Mouse (Mus musculus): Measurements from ENCODE around the gene Ap5s1.

The Ap5s1 gene

GRCm38 (mm10) chr2:131186771-131187601, 19.9 kb upstream of the Ap5s1 start, which contains the start of the genes Cdc25b and Spef1:
TSS of gene Cdc25b (plus strand) at chr2:131186949.
TSS of gene Spef1 (minus strand) at chr2:131187282.
- ATAC-seq (ENCODE audit: insufficient number of reproducible peaks, low FRiP score, low TSS enrichment) = peak; percentile 84

- no peak for ATAC-seq (ENCODE audit: insufficient number of reproducible peaks, low FRiP score, low TSS enrichment)
Observed at GRCm38 (mm10) chr2:131187602-131187922, 19.3 kb upstream of the Ap5s1 start.

GRCm38 (mm10) chr2:131188311-131188710, 18.6 kb upstream of the Ap5s1 start:
- no peak for ATAC-seq (ENCODE audit: insufficient number of reproducible peaks, low FRiP score, low TSS enrichment)

- no peak for ATAC-seq (ENCODE audit: insufficient number of reproducible peaks, low FRiP score, low TSS enrichment)
Observed at GRCm38 (mm10) chr2:131189521-131190309, 17.2 kb upstream of the Ap5s1 start.

GRCm38 (mm10) chr2:131190344-131191004, 16.4 kb upstream of the Ap5s1 start:
- no peak for ATAC-seq (ENCODE audit: insufficient number of reproducible peaks, low FRiP score, low TSS enrichment)

GRCm38 (mm10) chr2:131191005-131191390, 15.9 kb upstream of the Ap5s1 start:
- no peak for ATAC-seq (ENCODE audit: insufficient number of reproducible peaks, low FRiP score, low TSS enrichment)

- no peak for ATAC-seq (ENCODE audit: insufficient number of reproducible peaks, low FRiP score, low TSS enrichment)
Observed at GRCm38 (mm10) chr2:131196606-131197316, 10.1 kb upstream of the Ap5s1 start.

- no peak for ATAC-seq (ENCODE audit: insufficient number of reproducible peaks, low FRiP score, low TSS enrichment)
Observed at GRCm38 (mm10) chr2:131200710-131201109, 6.2 kb upstream of the Ap5s1 start.

GRCm38 (mm10) chr2:131201262-131201661, 5.6 kb upstream of the Ap5s1 start:
- ATAC-seq (ENCODE audit: insufficient number of reproducible peaks, low FRiP score, low TSS enrichment) = no peak

GRCm38 (mm10) chr2:131203816-131204409, 3.0 kb upstream of the Ap5s1 start:
- no peak for ATAC-seq (ENCODE audit: insufficient number of reproducible peaks, low FRiP score, low TSS enrichment)

- ATAC-seq (ENCODE audit: insufficient number of reproducible peaks, low FRiP score, low TSS enrichment) = no peak
Observed at GRCm38 (mm10) chr2:131204410-131204981, 2.4 kb upstream of the Ap5s1 start.

GRCm38 (mm10) chr2:131205521-131206182, 1.2 kb upstream of the Ap5s1 start:
- ATAC-seq (ENCODE audit: insufficient number of reproducible peaks, low FRiP score, low TSS enrichment) = no peak

- ATAC-seq (ENCODE audit: insufficient number of reproducible peaks, low FRiP score, low TSS enrichment) = no peak
Observed at GRCm38 (mm10) chr2:131208356-131208755, 1.5 kb downstream of the Ap5s1 start.

GRCm38 (mm10) chr2:131209125-131209795, 2.4 kb downstream of the Ap5s1 start:
- 0 out of 2 replicates have a peak, but pooled peaks have one; percentile 1 for ATAC-seq (ENCODE audit: insufficient number of reproducible peaks, low FRiP score, low TSS enrichment)

GRCm38 (mm10) chr2:131209969-131210792, 3.3 kb downstream of the Ap5s1 start:
- peak; percentile 94 for ATAC-seq (ENCODE audit: insufficient number of reproducible peaks, low FRiP score, low TSS enrichment)

GRCm38 (mm10) chr2:131211026-131211615, 4.2 kb downstream of the Ap5s1 start:
- peak; percentile 26; the same call in 1 of the 2 replicates for ATAC-seq (ENCODE audit: insufficient number of reproducible peaks, low FRiP score, low TSS enrichment)

GRCm38 (mm10) chr2:131213773-131214172, 6.9 kb downstream of the Ap5s1 start:
- no peak for ATAC-seq (ENCODE audit: insufficient number of reproducible peaks, low FRiP score, low TSS enrichment)
